Mouse (Mus musculus) forebrain, embryonic 11.5 days (tissue): Measurements from ENCODE around the gene Cyp26a1. TPM values are rescaled to one million over a fixed set of nuclear protein-coding genes. Genes with fewer than 3 reads are reported as not detected.
A peak's percentile ranks its signal among the peaks of the same experiment; 100 is the strongest.

ENCODE experiments used
- ATAC-seq: fragments of 200-750 bp; cut with Nextera tagmentation; replicated peaks from 2 replicates; pipeline ENCODE4 v1.8.0; 2017; ENCODE audit warnings: moderate TSS enrichment; ENCODE audit not compliant: low FRiP score
- DNase-seq: peaks from one replicate; pipeline ENCODE4 v3.0.0-alpha.2; 2017; ENCODE audit warnings: low spot score
- H3K27ac ChIP-seq: fragments of 300-500 bp; sonication (generic); 2 replicates; pipeline ENCODE4 v1.5.1; 2014; ENCODE audit warnings: low read depth, low read length
- H3K27me3 ChIP-seq: fragments of 300-500 bp; sonication (generic); 2 replicates; pipeline ENCODE4 v1.6.1; 2014; ENCODE audit warnings: mild to moderate bottlenecking, low read length, mixed read lengths; ENCODE audit not compliant: control insufficient read depth, insufficient read depth
- H3K36me3 ChIP-seq: fragments of 300-500 bp; sonication (generic); 2 replicates; pipeline ENCODE4 v1.6.1; 2014; ENCODE audit warnings: mild to moderate bottlenecking, low read length, moderate library complexity, mixed read lengths; ENCODE audit not compliant: control insufficient read depth, insufficient read depth
- H3K4me1 ChIP-seq: fragments of 300-500 bp; sonication (generic); replicated peaks from 2 replicates; pipeline ENCODE4 v1.6.1; 2014; ENCODE audit warnings: low read length, mixed read lengths; ENCODE audit not compliant: control insufficient read depth, insufficient read depth
- H3K4me2 ChIP-seq: fragments of 300-500 bp; sonication (generic); 2 replicates; pipeline ENCODE4 v1.6.1; 2014; ENCODE audit warnings: low read depth, mild to moderate bottlenecking, low read length, moderate library complexity, mixed read lengths; ENCODE audit not compliant: severe bottlenecking
- H3K4me3 ChIP-seq: fragments of 300-500 bp; sonication (generic); 2 replicates; pipeline ENCODE4 v1.5.1; 2014; ENCODE audit warnings: low read depth, low read length
- H3K9ac ChIP-seq: fragments of 300-500 bp; sonication (generic); 2 replicates; pipeline ENCODE4 v1.6.1; 2014; ENCODE audit warnings: low read length
- H3K9me3 ChIP-seq: fragments of 300-500 bp; sonication (generic); 2 replicates; pipeline ENCODE4 v1.6.1; 2016; ENCODE audit warnings: low read length, mixed read lengths; ENCODE audit not compliant: control insufficient read depth
- WGBS: fragments of 180-500 bp; shearing (Covaris S2); extraction: QIAGEN DNeasy Blood & Tissue Kit; methylation state at CpG from one replicate; pipeline ENCODE4 v1.1.7; 2014; 5-methylcytosine and 5-hydroxymethylcytosine counted together
- polyA plus RNA-seq: library from polyadenylated mRNA; unstranded; fragments of >200 nt; fragmentation: Nextera tagmentation; extraction: Ambion mirVana; gene quantifications from 2 replicates; pipeline ENCODE4 v1.2.1, GENCODE M21; 2014

The Cyp26a1 gene
- polyA plus RNA-seq, 1 experiment from 2014 or later, result 1.5 TPM

- ATAC-seq (no peak), DNase-seq (no peak)
- no peak overlapping the region for H3K4me2 ChIP-seq
- no peak overlapping the region for H3K4me3 ChIP-seq
- H3K9ac ChIP-seq, result no peak overlapping the region
- H3K36me3 ChIP-seq, result no peaks in the 10 kb centered on the region
- H3K4me1 ChIP-seq, result 0 out of 2 replicates have a peak, but pooled peaks cover 3% of the 10 kb centered on the region
- WGBS, result 69% methylated on average over 5 of the region's 5 CpGs
- no peaks in the 10 kb centered on the region; the same call in 1 of the 2 replicates for H3K27me3 ChIP-seq
- no peak overlapping the region for H3K27ac ChIP-seq
- H3K9me3 ChIP-seq, result no peaks in the 10 kb centered on the region
Observed at GRCm38 (mm10) chr19:37669486-37669885, 28.1 kb upstream of the Cyp26a1 start.

- WGBS, result 68% methylated on average over 12 of the region's 12 CpGs
- Histone ChIP-seq H3K9ac (no peak overlapping the region), H3K36me3 (no peaks in the 10 kb centered on the region), H3K4me3 (no peak overlapping the region), H3K4me1 (0 out of 2 replicates have a peak, but pooled peaks cover 3% of the 10 kb centered on the region), H3K27me3 (no peaks in the 10 kb centered on the region; the same call in 1 of the 2 replicates), H3K27ac (no peak overlapping the region), H3K4me2 (no peak overlapping the region), H3K9me3 (no peaks in the 10 kb centered on the region)
- DNase-seq (no peak), ATAC-seq (no peak)
Observed at GRCm38 (mm10) chr19:37673393-37673792, 24.2 kb upstream of the Cyp26a1 start.

- Histone ChIP-seq H3K4me3 (no peak within 1 kb of the TSS), H3K27ac (no peak within 1 kb of the TSS), H3K4me2 (no peak within 1 kb of the TSS), H3K9me3 (no peaks in the 10 kb centered on the region), H3K4me1 (peaks cover 7% of the 10 kb centered on the region), H3K9ac (no peak within 1 kb of the TSS), H3K27me3 (peaks cover 76% of the 10 kb centered on the region), H3K36me3 (no peaks in the 10 kb centered on the region)
- ATAC-seq (no peak), DNase-seq (no peak)
- WGBS, result under 1% methylated on average over 6 of the region's 6 CpGs
Observed at GRCm38 (mm10) chr19:37685281-37685680, 12.3 kb upstream of the Cyp26a1 start, which contains the start of gene Cyp26c1. Cyp26c1 (plus strand) TSS chr19:37685581.

- H3K27ac ChIP-seq, result no peak overlapping the region
- no peaks in the 10 kb centered on the region for H3K36me3 ChIP-seq
- H3K27me3 ChIP-seq, result peaks cover 87% of the 10 kb centered on the region
- no peak overlapping the region for H3K4me2 ChIP-seq
- peaks cover 7% of the 10 kb centered on the region for H3K4me1 ChIP-seq
- H3K4me3 ChIP-seq, result no peak overlapping the region
- no peak overlapping the region for H3K9ac ChIP-seq
- WGBS, result 2% methylated on average over 23 of the region's 23 CpGs
- DNase-seq (no peak), ATAC-seq (no peak)
- no peaks in the 10 kb centered on the region for H3K9me3 ChIP-seq
Observed at GRCm38 (mm10) chr19:37686347-37686746, 11.3 kb upstream of the Cyp26a1 start.

- no peak overlapping the region for H3K27ac ChIP-seq
- WGBS, result 3% methylated on average over 62 of the region's 62 CpGs
- peaks cover 95% of the 10 kb centered on the region for H3K27me3 ChIP-seq
- no peak overlapping the region for H3K9ac ChIP-seq
- no peak overlapping the region for H3K4me2 ChIP-seq
- peak; percentile 71 for DNase-seq
- H3K9me3 ChIP-seq, result no peaks in the 10 kb centered on the region
- peaks cover 7% of the 10 kb centered on the region for H3K4me1 ChIP-seq
- ATAC-seq, result 0 out of 2 replicates have a peak, but pooled peaks have one; percentile 21
- no peaks in the 10 kb centered on the region for H3K36me3 ChIP-seq
- H3K4me3 ChIP-seq, result no peak overlapping the region
Observed at GRCm38 (mm10) chr19:37686941-37687850, 10.4 kb upstream of the Cyp26a1 start.

GRCm38 (mm10) chr19:37689478-37689877 is 8.1 kb upstream of the Cyp26a1 start:
- Histone ChIP-seq H3K27ac (no peak overlapping the region), H3K4me2 (no peak overlapping the region), H3K4me1 (peaks cover 11% of the 10 kb centered on the region), H3K4me3 (no peak overlapping the region), H3K9me3 (no peaks in the 10 kb centered on the region), H3K36me3 (no peaks in the 10 kb centered on the region), H3K27me3 (peaks cover 100% of the 10 kb centered on the region), H3K9ac (no peak overlapping the region)
- ATAC-seq (no peak), DNase-seq (no peak)
- 42% methylated on average over 5 of the region's 5 CpGs for WGBS

- Histone ChIP-seq H3K4me3 (peak overlapping the region; percentile 10; the same call in 1 of the 2 replicates), H3K27me3 (peaks cover 100% of the 10 kb centered on the region), H3K4me1 (peaks cover 12% of the 10 kb centered on the region), H3K4me2 (peak overlapping the region; percentile 35; the same call in 1 of the 2 replicates), H3K36me3 (no peaks in the 10 kb centered on the region), H3K9ac (no peak overlapping the region), H3K27ac (no peak overlapping the region), H3K9me3 (no peaks in the 10 kb centered on the region)
- DNase-seq (peak; percentile 77), ATAC-seq (no peak)
- WGBS, result 3% methylated on average over 29 of the region's 29 CpGs
Observed at GRCm38 (mm10) chr19:37690716-37691115, 6.9 kb upstream of the Cyp26a1 start.

- peak overlapping the region; percentile 26 for H3K4me3 ChIP-seq
- H3K9ac ChIP-seq, result no peak overlapping the region
- DNase-seq, result peak; percentile 80
- WGBS, result under 1% methylated on average over 35 of the region's 40 CpGs
- peaks cover 100% of the 10 kb centered on the region for H3K27me3 ChIP-seq
- peak overlapping the region; percentile 49 for H3K4me2 ChIP-seq
- no peaks in the 10 kb centered on the region for H3K9me3 ChIP-seq
- ATAC-seq, result peak; percentile 61; the same call in 1 of the 2 replicates
- H3K4me1 ChIP-seq, result peaks cover 10% of the 10 kb centered on the region
- H3K27ac ChIP-seq, result no peak overlapping the region
- no peaks in the 10 kb centered on the region for H3K36me3 ChIP-seq
Observed at GRCm38 (mm10) chr19:37692879-37693278, 4.7 kb upstream of the Cyp26a1 start.
